Mouse (Mus musculus) thymus, adult 2 months (tissue): ENCODE results near the gene 1700024P04Rik. TPM values are rescaled to one million over a fixed set of nuclear protein-coding genes. Genes with fewer than 3 reads are reported as not detected.

Source experiments
- DNase-seq: peaks from one replicate; pipeline ENCODE4 v3.0.0; 2021
- H3K27ac ChIP-seq: fragments of 200-500 bp; 2 replicates; pipeline ENCODE4 v1.5.1; 2012; ENCODE audit warnings: low read length, control low read depth; ENCODE audit not compliant: control insufficient read depth, insufficient read depth
- H3K27me3 ChIP-seq: fragments of 200-500 bp; 2 replicates; pipeline ENCODE4 v1.6.1; 2012; ENCODE audit warnings: mild to moderate bottlenecking, low read length, moderate library complexity, mixed read lengths; ENCODE audit not compliant: control insufficient read depth, insufficient read depth
- H3K36me3 ChIP-seq: fragments of 200-500 bp; 2 replicates; pipeline ENCODE4 v1.6.1; 2012; ENCODE audit warnings: mild to moderate bottlenecking, low read length, moderate library complexity; ENCODE audit not compliant: control insufficient read depth, insufficient read depth
- H3K4me1 ChIP-seq: fragments of 200-500 bp; replicated peaks from 2 replicates; pipeline ENCODE4 v1.6.1; 2012; ENCODE audit warnings: low read length; ENCODE audit not compliant: control insufficient read depth, insufficient read depth
- H3K4me3 ChIP-seq: fragments of 200-500 bp; 2 replicates; pipeline ENCODE4 v1.5.1; 2012; ENCODE audit warnings: mild to moderate bottlenecking, low read length, control low read depth, moderate library complexity; ENCODE audit not compliant: control insufficient read depth, insufficient read depth
- CTCF ChIP-seq: fragments of 200-500 bp; IDR thresholded peaks from 2 replicates; pipeline ENCODE4 v1.5.1; 2012; ENCODE audit warnings: mild to moderate bottlenecking, control low read depth, low read length, moderate library complexity, borderline replicate concordance; ENCODE audit not compliant: control insufficient read depth, poor library complexity, insufficient read depth; ENCODE audit errors: extremely low read depth
- POLR2A ChIP-seq: fragments of 200-500 bp; IDR thresholded peaks from 2 replicates; pipeline ENCODE4 v1.6.1; 2012; ENCODE audit warnings: mild to moderate bottlenecking, low read length, control low read depth, moderate library complexity; ENCODE audit not compliant: control insufficient read depth, poor library complexity, insufficient read depth; ENCODE audit errors: extremely low read depth
- WGBS: fragments of 180-500 bp; shearing (Covaris S2); methylation state at CpG from one replicate; pipeline ENCODE4 v1.1.7; 2018; 5-methylcytosine and 5-hydroxymethylcytosine counted together
- polyA plus RNA-seq: library from polyadenylated mRNA; depleted of rRNA; stranded (reverse); fragments of >200 nt; gene quantifications from 2 replicates; pipeline ENCODE4 v1.2.3, GENCODE M21; 2012

Gene 1700024P04Rik
- polyA plus RNA-seq, 1 experiment = 0.39 TPM

DNA sequence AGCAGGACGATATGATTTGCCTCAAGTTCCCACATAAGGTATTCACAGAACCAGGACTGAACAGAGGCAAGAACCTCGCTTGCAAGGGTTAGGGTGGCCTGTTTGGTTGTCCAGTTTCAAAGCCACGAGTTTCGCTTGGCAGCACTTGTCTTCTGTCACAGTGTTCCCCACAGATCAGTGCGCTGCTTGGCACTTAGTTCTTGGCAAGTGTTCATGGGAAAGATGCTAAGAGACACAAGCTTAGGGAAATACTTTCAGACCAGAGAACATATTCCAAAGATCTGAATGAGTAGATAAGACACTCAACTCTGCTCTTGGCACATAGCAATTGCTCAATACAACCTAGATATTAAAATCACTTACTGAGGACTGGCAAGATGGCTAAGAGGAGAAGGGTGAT is 17.8 kb downstream of the 1700024P04Rik start:
- no peaks in the 10 kb centered on the region; the same call in none of the 2 replicates for H3K4me1 ChIP-seq
- TF ChIP-seq CTCF = no peak
- no peak overlapping the region for H3K27ac ChIP-seq
- H3K36me3 ChIP-seq = no peaks in the 10 kb centered on the region
- no peak overlapping the region for H3K4me3 ChIP-seq
- no peaks in the 10 kb centered on the region for H3K27me3 ChIP-seq
- WGBS = 92% methylated on average over 5 of the region's 5 CpGs
- DNase-seq = no peak

DNA sequence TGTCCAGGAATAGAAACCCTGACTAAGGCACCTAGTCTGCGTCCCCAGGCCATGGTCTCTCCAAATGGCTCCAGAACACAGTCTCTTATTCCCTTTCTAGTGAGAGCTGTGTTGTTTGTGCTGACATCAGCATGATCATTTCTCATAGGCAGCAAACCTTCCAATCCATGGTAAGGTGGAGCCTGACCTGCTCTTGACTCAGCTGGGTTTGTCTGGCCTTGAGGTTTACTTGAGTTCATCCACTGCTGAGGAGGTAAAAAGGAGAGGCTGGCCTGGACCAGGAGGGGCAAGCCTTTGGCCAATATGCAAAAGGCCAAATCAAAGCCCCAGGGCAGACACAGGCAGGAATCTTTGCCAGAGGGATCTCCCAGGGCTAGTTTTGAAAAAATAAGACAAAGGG is 20.8 kb downstream of the 1700024P04Rik start:
- H3K27me3 ChIP-seq = no peaks in the 10 kb centered on the region
- H3K27ac ChIP-seq = no peak overlapping the region
- no peaks in the 10 kb centered on the region; the same call in 1 of the 2 replicates for H3K4me1 ChIP-seq
- TF ChIP-seq POLR2A (no peak), CTCF (no peak)
- DNase-seq = no peak
- WGBS = 100% methylated on average over 1 of the region's 1 CpGs
- H3K4me3 ChIP-seq = no peak overlapping the region
- H3K36me3 ChIP-seq = no peaks in the 10 kb centered on the region

DNA sequence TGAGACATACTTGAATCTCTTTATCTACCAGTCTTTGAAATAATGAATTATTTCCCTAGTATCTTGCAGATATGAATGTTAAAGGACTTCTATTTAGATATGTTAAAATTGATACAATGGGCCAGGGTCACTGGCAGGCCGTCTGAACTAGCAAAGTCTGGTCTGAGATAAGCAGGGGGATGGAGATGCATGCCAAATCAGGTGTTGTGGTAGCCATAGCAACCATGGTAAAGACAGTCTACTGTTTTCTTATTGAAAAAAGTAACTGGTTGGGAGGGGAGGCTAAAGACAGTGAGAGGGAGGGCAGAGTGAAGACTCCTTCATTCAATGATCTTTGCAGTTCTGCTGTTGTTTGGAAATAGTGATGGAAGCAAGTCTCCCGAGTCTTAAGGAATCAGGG is 26.2 kb downstream of the 1700024P04Rik start:
- Histone ChIP-seq H3K27ac (no peak overlapping the region), H3K4me1 (no peaks in the 10 kb centered on the region; the same call in 1 of the 2 replicates), H3K4me3 (no peak overlapping the region), H3K36me3 (no peaks in the 10 kb centered on the region), H3K27me3 (no peaks in the 10 kb centered on the region)
- DNase-seq = no peak
- TF ChIP-seq POLR2A (no peak), CTCF (no peak)
- 90% methylated on average over 2 of the region's 2 CpGs for WGBS

DNA sequence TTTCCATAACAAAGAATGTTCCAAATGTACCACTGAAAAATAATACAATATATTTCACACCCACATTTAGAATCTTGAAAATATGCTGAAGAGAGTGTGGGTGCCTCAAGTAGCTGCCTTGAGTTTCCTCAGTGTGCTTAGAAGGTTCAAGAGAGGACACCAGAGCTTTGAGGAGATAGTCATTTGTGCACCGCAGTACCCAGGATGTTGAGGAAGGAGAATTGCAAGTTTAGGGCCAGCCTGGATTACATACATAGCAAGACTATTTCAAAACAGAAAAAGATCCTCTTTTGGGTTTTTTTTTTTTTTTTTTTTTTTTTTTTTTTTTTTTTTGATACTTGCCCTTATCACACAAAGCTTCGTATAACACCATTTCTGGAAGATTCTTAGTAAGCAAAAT is 28.2 kb downstream of the 1700024P04Rik start:
- no peak overlapping the region for H3K4me3 ChIP-seq
- no peak for DNase-seq
- 87% methylated on average over 2 of the region's 2 CpGs for WGBS
- H3K27ac ChIP-seq = no peak overlapping the region
- H3K27me3 ChIP-seq = no peaks in the 10 kb centered on the region
- H3K4me1 ChIP-seq = no peaks in the 10 kb centered on the region; the same call in 1 of the 2 replicates
- TF ChIP-seq CTCF = no peak
- TF ChIP-seq POLR2A = no peak
- H3K36me3 ChIP-seq = no peaks in the 10 kb centered on the region

DNA sequence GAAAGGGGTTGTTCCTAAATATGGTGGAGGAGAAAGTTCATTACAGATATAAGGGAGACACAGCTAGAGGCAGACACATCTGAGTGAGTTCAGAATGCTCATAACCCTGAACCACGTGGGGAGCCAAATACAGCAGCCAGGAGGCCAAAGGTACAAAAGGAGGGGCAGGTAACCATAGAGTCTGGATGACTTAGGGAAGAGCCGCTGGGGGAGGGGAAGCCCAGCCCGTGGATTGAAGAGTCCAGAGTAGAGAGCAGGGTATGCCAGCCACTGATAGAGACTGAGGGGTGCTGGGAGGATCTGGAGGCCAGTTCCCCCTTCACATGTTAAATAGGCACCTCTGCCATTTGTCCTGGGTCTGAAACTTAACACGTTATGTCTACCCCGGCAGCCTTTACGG is 28.7 kb downstream of the 1700024P04Rik start:
- Histone ChIP-seq H3K27me3 (no peaks in the 10 kb centered on the region), H3K27ac (no peak overlapping the region), H3K4me3 (no peak overlapping the region), H3K36me3 (no peaks in the 10 kb centered on the region), H3K4me1 (no peaks in the 10 kb centered on the region; the same call in 1 of the 2 replicates)
- no peak for TF ChIP-seq CTCF
- TF ChIP-seq POLR2A = no peak
- no peak for DNase-seq
- 83% methylated on average over 6 of the region's 6 CpGs for WGBS

DNA sequence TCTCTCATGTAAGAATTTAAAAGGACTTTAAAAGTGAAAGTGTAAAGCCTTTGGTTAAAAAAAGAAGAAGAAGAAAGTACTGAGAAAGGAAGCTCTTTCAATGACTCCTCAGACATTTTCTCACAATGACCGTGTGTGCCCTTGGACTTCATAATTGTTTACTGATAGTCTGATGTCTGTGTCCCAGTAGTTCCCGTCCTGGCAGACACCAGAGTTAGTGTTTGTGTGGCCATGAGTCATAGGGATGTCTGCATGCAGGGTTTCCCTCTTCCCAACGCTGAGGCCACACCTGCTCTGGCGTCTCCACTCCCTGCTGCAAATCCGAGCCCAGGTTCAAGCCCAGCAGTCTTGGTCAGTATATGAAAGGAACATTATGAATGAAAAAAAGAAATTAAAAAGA is 29.1 kb downstream of the 1700024P04Rik start:
- 45% methylated on average over 5 of the region's 5 CpGs for WGBS
- no peak for DNase-seq
- H3K36me3 ChIP-seq = no peaks in the 10 kb centered on the region
- H3K27ac ChIP-seq = no peak overlapping the region
- no peaks in the 10 kb centered on the region for H3K27me3 ChIP-seq
- H3K4me1 ChIP-seq = no peaks in the 10 kb centered on the region; the same call in 1 of the 2 replicates
- no peak overlapping the region for H3K4me3 ChIP-seq
- TF ChIP-seq CTCF = no peak
- TF ChIP-seq POLR2A = no peak

DNA sequence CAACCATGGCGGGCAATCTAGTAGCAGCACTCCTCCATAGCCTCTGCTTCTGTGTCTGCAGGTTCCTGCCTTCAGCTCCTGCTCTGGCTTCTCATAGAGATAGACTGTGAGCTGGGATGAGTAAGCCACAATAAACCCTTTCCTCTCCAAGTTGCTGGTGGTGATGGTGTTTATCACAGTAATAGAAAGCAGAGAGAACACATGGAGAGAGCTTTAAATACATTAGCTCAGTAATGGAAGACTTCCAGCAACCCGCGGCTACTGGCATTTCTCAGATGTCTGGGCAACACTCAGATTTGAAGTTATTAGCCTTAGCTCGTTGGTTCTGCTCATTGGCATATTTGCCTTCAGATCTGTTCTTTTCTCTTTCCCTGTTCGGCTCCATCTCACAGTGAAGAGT is 30.5 kb downstream of the 1700024P04Rik start:
- 94% methylated on average over 5 of the region's 5 CpGs for WGBS
- Histone ChIP-seq H3K27me3 (no peaks in the 10 kb centered on the region), H3K4me1 (no peaks in the 10 kb centered on the region; the same call in 1 of the 2 replicates), H3K4me3 (no peak overlapping the region), H3K27ac (no peak overlapping the region), H3K36me3 (no peaks in the 10 kb centered on the region)
- DNase-seq = no peak
- no peak for TF ChIP-seq CTCF
- TF ChIP-seq POLR2A = no peak
